Mouse (Mus musculus): ENCODE measurements around the gene Eif2d.
"Not testable (repeated sequence)": the region's sequence is repeated elsewhere in the genome, so short reads cannot be mapped to it uniquely, and the experiment has no call there.

The Eif2d gene

DNA sequence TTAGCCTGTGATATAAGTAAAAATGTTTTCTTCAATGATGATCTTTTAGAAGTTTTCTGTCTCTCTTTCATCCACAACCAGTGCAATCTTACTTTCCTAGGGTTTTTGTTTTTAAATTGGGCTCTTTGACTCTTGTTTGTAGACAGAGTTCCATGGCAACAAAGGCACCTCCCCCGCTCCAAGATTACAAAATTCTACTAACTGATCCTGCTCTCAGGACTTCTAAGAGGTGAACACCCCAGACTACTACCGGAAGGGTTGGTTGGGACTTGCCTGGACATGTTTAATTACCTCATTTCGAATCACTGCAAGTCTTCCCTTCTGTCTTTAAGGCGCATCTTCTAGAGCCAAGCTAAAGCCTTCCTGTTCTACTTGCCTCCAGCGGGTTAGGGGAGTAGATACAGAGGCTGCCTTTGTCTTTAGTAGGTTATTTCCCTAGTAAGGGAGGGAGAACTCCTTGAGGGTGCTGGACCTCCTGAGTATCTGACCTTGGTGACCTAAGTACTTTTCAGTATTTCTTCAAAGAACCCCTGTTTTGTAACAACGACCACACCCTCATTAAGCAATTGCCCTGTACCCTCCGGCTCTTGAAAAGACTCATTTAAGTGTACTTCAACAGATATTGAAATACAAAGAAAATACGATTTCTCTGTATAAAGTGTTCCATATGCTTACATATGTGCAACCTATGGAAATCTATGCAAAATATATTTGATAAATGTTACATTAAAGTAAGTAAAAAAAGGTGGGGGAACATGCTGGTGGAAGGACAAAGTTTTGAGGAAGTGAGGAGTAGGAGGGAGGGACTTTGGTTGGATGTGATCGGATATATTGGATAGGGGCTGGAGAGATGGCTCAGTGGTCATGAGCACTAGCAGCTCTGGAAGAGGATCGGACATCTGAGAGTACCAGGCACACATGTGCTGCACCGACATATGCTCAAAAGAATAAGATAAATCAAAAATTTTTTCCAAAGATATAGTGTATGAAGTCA is 13.6 kb upstream of the Eif2d start:
- DNase-seq (ENCODE audit: low spot score in 2 of 2): no peak

- DNase-seq (ENCODE audit: low spot score in 2 of 2): no peak
Measured at GRCm38 (mm10) chr1:131141449-131141848, 11.5 kb upstream of the Eif2d start.

- DNase-seq (ENCODE audit: low spot score in 2 of 2): no peak
Measured at GRCm38 (mm10) chr1:131142472-131142871, 10.5 kb upstream of the Eif2d start.

DNA sequence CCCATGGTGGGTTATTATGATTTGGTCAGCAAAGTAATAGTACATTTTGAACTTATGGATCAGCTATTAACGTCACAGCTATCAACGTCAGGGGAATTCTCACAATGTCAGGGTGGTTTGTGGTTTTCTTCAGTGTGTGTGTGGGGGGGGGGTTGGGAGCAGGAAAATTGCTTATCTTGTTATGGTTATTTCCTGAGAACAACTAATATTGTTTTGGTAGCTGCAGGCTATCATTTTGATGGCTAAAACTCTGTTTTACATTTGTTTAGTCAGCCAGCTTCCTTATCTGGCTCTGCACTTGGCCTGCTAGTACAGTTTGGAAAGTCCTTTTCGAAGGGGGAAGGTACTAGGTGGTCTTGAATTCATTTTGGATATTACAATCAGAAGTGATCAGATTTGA is 7.8 kb upstream of the Eif2d start:
- not testable (repeated sequence) for DNase-seq (ENCODE audit: low spot score in 2 of 2)

DNA sequence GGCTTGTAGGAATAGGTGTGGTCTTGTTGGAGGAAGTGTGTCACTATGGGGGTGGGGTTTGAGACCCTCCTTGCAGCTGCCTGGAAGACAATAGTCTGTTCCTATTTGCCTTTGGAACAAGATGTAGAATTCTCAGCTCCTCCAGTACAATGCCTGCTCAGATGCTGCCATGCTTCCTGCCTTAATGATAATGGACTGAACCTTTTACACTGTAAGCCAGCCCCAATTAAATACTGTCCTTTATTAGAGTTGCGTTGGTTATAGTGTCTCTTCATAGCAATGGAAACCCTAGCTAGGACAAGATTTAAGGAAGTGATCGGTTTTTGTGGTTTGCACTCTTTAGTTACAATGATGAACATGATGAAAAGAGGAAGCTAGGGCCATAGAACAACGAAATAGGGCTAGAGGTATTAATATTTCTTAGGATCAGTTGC is 6.8 kb upstream of the Eif2d start:
- DNase-seq (ENCODE audit: low spot score in 2 of 2): no peak

- DNase-seq (ENCODE audit: low spot score in 2 of 2): no peak
Measured at GRCm38 (mm10) chr1:131149496-131149895, 3.5 kb upstream of the Eif2d start.

DNA sequence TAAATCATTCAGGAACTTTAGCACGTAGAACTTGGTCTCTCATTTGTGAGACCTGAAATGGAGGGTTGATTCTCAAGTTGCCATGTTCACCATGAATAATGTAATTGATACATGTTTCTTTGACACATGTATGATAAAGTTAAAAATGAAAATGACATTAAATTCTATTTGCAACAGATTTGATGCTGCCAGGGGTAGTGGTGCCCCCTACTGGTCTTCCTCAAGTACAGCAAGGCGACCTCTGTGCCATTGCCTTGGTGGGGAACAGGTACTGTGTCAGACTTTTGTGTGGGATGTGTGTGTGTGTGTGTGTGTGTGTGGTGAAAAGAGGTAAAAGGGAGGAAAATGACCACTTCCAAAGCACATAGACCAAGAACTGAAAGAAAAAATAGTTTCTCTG is 2.5 kb downstream of the Eif2d start:
- no peak for DNase-seq (ENCODE audit: low spot score in 2 of 2)

DNA sequence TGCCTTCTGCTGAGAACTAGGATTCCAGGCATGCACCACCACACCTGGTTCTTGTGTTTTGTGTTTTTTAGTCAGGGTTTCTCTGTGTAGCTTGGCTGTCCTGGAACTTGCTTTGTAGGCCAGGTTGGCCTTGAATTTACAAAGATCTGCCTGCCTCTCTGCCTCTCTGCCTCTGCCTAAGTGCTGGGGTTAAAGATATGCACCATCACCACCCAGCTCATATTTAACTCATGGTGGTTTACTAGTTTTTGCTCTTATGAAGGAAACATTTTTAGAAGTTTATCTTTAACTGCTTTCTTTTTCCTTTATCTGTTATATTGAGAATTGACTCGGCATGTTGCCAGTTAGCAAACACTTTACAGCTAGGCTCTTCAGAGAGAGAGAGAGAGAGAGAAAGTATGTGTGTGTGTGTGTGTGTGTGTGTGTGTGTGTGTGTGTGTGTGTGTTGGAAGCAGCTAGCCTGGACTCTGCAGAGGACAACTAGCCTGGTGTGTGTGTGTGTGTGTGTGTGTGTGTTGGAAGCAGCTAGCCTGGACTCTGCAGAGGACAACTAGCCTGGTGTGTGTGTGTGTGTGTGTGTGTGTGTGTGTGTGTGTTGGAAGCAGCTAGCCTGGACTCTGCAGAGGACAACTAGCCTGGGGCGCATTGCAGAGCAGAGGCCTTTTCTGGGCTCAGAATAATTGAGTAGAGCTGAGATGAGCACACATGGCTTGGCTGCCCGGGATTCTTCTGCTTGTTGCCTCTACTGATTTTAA is 6.8 kb downstream of the Eif2d start:
- DNase-seq (ENCODE audit: low spot score in 2 of 2): not testable (repeated sequence)

DNA sequence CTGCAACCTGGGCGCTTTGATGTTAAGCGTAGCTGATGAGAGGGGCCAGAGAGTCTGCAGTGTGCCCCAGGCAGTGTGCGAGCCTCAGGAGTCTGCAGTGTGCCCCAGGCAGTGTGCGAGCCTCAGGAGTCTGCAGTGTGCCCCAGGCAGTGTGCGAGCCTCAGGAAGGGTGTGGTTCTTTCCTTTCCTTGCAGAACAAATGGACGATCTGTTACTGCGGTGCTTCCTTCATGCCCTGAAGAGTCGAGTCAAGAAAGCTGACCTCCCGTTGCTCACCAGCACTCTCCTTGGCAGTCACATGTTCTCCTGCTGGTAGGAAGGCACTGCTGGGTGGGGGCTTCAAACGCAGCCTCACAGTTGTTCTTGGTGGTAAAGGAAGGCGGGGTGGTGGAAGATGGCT is 8.1 kb downstream of the Eif2d start:
- no peak for DNase-seq (ENCODE audit: low spot score in 2 of 2)

DNA sequence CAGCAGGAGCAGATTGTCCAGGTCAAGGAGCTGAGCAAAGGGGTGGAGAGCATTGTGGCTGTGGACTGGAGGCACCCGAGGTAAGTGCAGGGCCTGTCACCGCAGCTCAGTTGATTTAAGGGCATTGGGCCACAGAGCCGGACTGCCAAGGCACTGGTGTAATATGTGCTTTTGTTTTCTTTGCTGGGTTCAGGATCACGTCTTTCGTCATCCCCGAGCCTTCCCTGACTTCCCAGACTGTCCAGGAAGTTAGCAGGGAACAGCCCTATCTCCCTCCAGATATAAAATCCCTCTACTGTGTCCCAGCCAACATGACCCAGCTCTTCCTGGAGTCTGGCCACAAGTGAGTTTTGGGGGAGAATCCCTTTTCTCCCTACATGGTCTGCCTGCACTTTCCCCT is 11.4 kb downstream of the Eif2d start:
- no peak for DNase-seq (ENCODE audit: low spot score in 2 of 2)

- no peak for DNase-seq (ENCODE audit: low spot score in 2 of 2)
Measured at GRCm38 (mm10) chr1:131167612-131168011, 14.6 kb downstream of the Eif2d start.

- DNase-seq (ENCODE audit: low spot score in 2 of 2): no peak
Measured at GRCm38 (mm10) chr1:131173001-131173400, 20.0 kb downstream of the Eif2d start.

- DNase-seq (ENCODE audit: low spot score in 2 of 2): no peak
Measured at GRCm38 (mm10) chr1:131173809-131174208, 20.8 kb downstream of the Eif2d start.

DNA sequence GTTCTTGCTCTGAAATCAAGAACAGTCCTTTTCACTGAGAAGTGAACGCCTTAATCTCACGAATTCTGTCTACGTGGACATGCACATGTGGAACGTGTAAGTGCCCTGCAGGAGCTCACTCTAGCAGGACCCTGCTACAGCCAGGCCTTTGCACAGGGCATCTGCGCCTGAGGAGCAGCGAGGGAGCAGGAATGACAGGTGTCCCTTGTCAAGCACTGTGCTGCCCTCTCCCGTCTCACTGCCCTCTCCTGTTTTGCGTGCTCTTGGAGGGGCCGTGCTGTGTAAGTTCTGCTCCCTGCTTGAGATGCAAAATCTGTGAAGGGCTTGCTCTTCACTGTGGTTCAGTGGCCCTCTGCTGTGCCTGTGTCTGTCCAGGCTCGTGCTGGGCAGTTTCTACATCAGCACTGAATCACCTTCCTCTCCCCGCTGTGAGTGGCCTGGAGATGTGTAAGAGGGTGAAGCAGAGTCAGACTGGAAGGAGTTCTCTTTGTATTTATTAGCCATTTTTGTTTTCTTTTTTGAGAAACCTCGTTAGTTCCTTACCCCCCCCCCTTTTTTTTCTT is 21.4 kb downstream of the Eif2d start:
- no peak for DNase-seq (ENCODE audit: low spot score in 2 of 2)

GRCm38 (mm10) chr1:131175189-131175588 is 22.2 kb downstream of the Eif2d start:
- no peak for DNase-seq (ENCODE audit: low spot score in 2 of 2)

DNA sequence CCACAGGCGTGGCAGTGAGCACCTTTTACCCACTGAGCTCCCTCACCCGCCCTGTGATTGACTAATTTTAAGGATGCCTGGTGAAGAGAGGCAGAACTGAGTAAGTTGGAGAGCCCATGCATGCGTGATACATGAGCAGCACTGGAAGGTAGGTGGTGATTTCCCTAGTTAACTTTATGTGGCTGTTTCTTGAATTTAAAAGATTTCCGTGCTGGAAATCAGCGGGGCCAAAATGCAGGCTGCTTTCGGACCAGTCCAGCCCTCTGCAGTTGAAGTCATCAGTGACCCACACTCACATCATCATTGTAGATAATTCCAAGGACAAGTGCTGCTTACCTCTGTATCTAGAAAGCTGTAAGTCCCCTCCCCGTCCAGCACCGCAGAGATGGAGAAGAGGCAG is 22.8 kb downstream of the Eif2d start:
- no peak for DNase-seq (ENCODE audit: low spot score in 2 of 2)

DNA sequence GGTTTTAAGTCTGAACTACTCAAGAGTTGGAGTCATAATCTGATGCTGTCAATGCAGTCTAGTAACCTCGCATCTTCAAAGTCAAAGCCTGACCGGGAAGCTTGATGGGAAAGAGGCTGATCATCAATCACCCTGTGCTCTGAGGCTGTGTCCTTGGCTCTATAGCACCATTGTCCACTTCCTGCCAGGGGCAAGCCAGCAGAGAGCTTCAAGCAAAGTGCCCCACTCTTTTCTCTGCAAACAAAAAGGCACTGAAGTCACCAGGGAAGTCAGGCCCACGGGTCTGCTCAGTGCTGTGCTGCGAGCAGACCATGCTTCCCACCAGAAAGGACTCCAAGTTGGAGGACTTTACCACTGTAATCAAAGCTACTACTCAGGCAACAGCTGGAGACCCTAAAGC is 24.3 kb downstream of the Eif2d start:
- no peak for DNase-seq (ENCODE audit: low spot score in 2 of 2)

GRCm38 (mm10) chr1:131178083-131178482 is 25.1 kb downstream of the Eif2d start:
- no peak for DNase-seq (ENCODE audit: low spot score in 2 of 2)

- no peak for DNase-seq (ENCODE audit: low spot score in 2 of 2)
Measured at GRCm38 (mm10) chr1:131180386-131180785, 27.4 kb downstream of the Eif2d start.

DNA sequence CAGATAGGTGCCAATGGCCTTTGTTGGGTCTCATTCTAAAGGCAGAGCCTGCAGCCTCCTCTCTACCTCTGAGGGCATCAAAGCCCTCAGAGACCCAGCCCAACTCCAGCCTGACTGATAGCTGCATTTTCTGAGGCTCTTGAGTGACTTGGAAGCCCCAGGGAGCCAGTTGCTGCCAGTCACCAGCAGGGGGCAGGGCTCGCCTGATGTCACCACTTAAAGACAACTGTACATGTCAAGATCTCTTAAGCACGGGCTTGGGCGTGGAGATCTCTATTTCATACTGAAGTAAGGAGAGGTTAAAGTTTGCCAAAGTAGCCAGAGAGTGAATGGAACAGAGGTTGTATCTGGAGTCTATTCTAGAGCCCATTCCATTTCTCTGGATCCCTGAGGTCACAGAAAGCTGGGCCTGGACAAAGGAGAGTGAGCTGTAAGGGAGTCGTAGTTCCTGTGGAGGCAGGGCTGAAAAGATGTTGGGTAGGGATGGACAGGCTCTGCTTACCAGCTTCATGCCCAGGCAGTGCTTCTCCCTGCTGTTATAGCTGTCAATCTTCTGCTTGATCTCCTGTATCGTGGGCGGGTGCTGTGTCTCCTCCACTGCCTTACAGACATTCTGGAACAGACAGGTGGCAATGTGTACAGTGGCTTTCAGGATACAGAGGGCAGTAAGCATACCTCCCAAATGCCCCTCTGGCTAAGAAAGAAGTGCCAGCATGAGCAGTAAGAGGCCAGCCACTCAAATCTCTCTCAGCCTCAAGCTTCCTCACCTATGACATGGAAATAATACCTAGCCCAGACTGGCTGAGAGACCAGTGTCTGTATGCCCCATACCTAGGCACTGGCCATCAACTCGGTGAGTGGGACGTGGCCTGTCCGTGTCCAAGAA is 28.9 kb downstream of the Eif2d start:
- DNase-seq (ENCODE audit: low spot score in 2 of 2): peak; percentile 57 to 71

GRCm38 (mm10) chr1:131183201-131183600 is 30.2 kb downstream of the Eif2d start:
- DNase-seq (ENCODE audit: low spot score in 2 of 2): no peak

Measured in frontal cortex, postnatal 25 days (tissue).